Mouse (Mus musculus) stomach, embryonic 16.5 days (tissue): ENCODE results near the gene Fam168a. TPM values are rescaled to one million over a fixed set of nuclear protein-coding genes. Genes with fewer than 3 reads are reported as not detected.
"Not testable (repeated sequence)": the region's sequence is repeated elsewhere in the genome, so short reads cannot be mapped to it uniquely, and the experiment has no call there.

Source experiments
- ATAC-seq: fragments of 200-750 bp; cut with Nextera tagmentation; 2 replicates; pipeline ENCODE4 v1.8.0; 2017; ENCODE audit warnings: moderate number of reproducible peaks, moderate TSS enrichment; ENCODE audit not compliant: insufficient read depth, low FRiP score
- H3K27ac ChIP-seq: fragments of 300-500 bp; sonication (generic); 2 replicates; pipeline ENCODE4 v1.5.1; 2014; ENCODE audit warnings: low read length
- H3K27me3 ChIP-seq: fragments of 300-500 bp; sonication (generic); 2 replicates; pipeline ENCODE4 v1.6.1; 2014; ENCODE audit warnings: low read length, control low read depth, mixed read lengths; ENCODE audit not compliant: control insufficient read depth, insufficient read depth
- H3K36me3 ChIP-seq: fragments of 300-500 bp; sonication (generic); 2 replicates; pipeline ENCODE4 v1.6.1; 2014; ENCODE audit warnings: low read length; ENCODE audit not compliant: control insufficient read depth, insufficient read depth
- H3K4me1 ChIP-seq: fragments of 300-500 bp; sonication (generic); 2 replicates; pipeline ENCODE4 v1.6.1; 2014; ENCODE audit warnings: low read length, control low read depth, mixed read lengths; ENCODE audit not compliant: control insufficient read depth, insufficient read depth
- H3K4me2 ChIP-seq: fragments of 300-500 bp; sonication (generic); 2 replicates; pipeline ENCODE4 v1.6.1; 2014; ENCODE audit warnings: low read depth, low read length, mixed read lengths
- H3K4me3 ChIP-seq: fragments of 300-500 bp; sonication (generic); replicated peaks from 2 replicates; pipeline ENCODE4 v1.5.1; 2014; ENCODE audit warnings: mild to moderate bottlenecking, low read length
- H3K9ac ChIP-seq: fragments of 300-500 bp; sonication (generic); 2 replicates; pipeline ENCODE4 v1.6.1; 2014; ENCODE audit warnings: low read length
- H3K9me3 ChIP-seq: fragments of 300-500 bp; sonication (generic); replicated peaks from 2 replicates; pipeline ENCODE4 v1.6.1; 2016; ENCODE audit warnings: low read length, control low read depth; ENCODE audit not compliant: control insufficient read depth
- WGBS: fragments of 180-500 bp; shearing (Covaris S2); extraction: QIAGEN DNeasy Blood & Tissue Kit; methylation state at CpG from one replicate; pipeline ENCODE4 v1.1.7; 2014; 5-methylcytosine and 5-hydroxymethylcytosine counted together
- polyA plus RNA-seq: library from polyadenylated mRNA; unstranded; fragments of >200 nt; fragmentation: Nextera tagmentation; extraction: Ambion mirVana; gene quantifications from 2 replicates; pipeline ENCODE4 v1.2.1, GENCODE M21; 2015

Gene Fam168a
- polyA plus RNA-seq, 1 experiment from 2014 or later, result 35.7 TPM

GRCm38 (mm10) chr7:100839632-100840402 lies 133.4 kb downstream of the Fam168a start:
- no peak for ATAC-seq
- H3K4me1 ChIP-seq, result peaks cover 3% of the 10 kb centered on the region
- no peak overlapping the region for H3K4me3 ChIP-seq
- no peak overlapping the region for H3K4me2 ChIP-seq
- no peak overlapping the region for H3K27ac ChIP-seq
- H3K36me3 ChIP-seq, result no peaks in the 10 kb centered on the region
- WGBS, result 61% methylated on average over 6 of the region's 6 CpGs
- no peak overlapping the region for H3K9ac ChIP-seq
- no peaks in the 10 kb centered on the region for H3K27me3 ChIP-seq
- H3K9me3 ChIP-seq, result no peaks in the 10 kb centered on the region

DNA sequence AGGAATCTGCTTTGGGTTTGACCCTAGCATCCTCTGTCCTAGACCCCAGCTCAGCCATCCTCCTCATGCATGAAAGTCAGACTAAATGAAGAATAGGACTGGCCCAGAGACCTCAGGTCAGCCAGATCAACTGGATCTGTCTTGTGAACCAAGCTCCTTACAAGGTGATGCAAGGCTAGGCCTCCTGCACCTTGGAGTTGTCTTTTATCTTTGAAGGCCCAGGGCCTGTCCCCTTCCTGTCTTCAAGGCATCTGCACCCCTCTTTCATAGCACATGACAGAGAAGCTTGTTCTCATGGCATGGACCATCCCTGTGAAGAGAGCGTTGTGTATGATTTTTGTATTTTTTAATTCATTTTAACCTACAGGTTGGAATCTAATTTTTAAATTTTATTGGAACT lies 134.5 kb downstream of the Fam168a start:
- no peak overlapping the region for H3K9ac ChIP-seq
- no peaks in the 10 kb centered on the region for H3K9me3 ChIP-seq
- H3K27ac ChIP-seq, result no peak overlapping the region
- H3K4me3 ChIP-seq, result no peak overlapping the region
- H3K4me1 ChIP-seq, result peaks cover 10% of the 10 kb centered on the region
- H3K36me3 ChIP-seq, result no peaks in the 10 kb centered on the region
- WGBS, result 100% methylated on average over 1 of the region's 1 CpGs
- no peak overlapping the region for H3K4me2 ChIP-seq
- no peak for ATAC-seq
- no peaks in the 10 kb centered on the region for H3K27me3 ChIP-seq

DNA sequence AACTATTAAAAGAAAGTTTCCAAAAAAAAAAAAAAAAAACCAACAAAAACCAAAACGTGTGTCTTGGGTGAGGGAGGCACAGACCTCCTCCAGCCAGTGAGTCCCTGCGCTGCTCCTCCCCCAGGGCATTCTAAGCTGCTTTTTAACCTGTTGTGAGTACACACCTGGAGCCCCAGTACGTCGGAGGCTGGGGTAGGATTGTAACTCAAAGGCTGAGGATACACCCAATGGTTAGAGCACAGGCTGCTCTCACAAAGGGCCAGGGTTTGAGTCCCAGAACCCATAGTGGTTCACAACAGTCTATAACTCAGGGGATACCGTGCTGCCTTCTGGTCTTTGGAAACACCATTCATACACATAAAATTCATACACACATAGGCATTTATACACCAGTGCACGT lies 135.2 kb downstream of the Fam168a start:
- 87% methylated on average over 6 of the region's 6 CpGs for WGBS
- no peak overlapping the region for H3K4me2 ChIP-seq
- H3K4me3 ChIP-seq, result no peak overlapping the region
- H3K27me3 ChIP-seq, result no peaks in the 10 kb centered on the region
- H3K36me3 ChIP-seq, result no peaks in the 10 kb centered on the region
- H3K4me1 ChIP-seq, result peaks cover 10% of the 10 kb centered on the region
- no peaks in the 10 kb centered on the region for H3K9me3 ChIP-seq
- H3K9ac ChIP-seq, result no peak overlapping the region
- H3K27ac ChIP-seq, result no peak overlapping the region
- no peak for ATAC-seq

GRCm38 (mm10) chr7:100842175-100842574 lies 135.7 kb downstream of the Fam168a start:
- ATAC-seq, result no peak
- 93% methylated on average over 5 of the region's 5 CpGs for WGBS
- H3K9ac ChIP-seq, result no peak overlapping the region
- H3K4me1 ChIP-seq, result peaks cover 10% of the 10 kb centered on the region
- no peak overlapping the region for H3K4me2 ChIP-seq
- H3K27me3 ChIP-seq, result no peaks in the 10 kb centered on the region
- H3K36me3 ChIP-seq, result no peaks in the 10 kb centered on the region
- no peaks in the 10 kb centered on the region for H3K9me3 ChIP-seq
- no peak overlapping the region for H3K27ac ChIP-seq
- H3K4me3 ChIP-seq, result no peak overlapping the region

DNA sequence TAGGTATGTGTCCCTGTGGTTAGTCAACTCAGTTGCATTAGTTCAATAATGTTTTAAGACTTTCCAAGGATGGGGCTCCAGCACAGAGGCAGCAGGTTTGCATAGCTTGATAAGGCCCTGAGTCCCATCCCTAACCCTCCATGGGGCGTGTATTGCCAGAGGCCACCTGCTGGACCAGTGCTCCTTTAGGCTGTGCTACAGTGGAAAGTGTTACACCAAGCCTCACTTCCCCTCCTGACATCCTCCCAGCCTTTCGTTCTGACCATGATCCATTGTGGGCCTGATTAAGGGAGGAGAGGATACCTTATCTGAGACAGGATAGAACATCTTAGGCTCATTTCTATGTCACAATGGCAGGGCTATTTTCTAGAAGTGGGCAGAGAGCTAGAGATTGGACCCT lies 137.4 kb downstream of the Fam168a start:
- no peak overlapping the region for H3K27ac ChIP-seq
- H3K27me3 ChIP-seq, result no peaks in the 10 kb centered on the region
- WGBS, result 83% methylated on average over 2 of the region's 2 CpGs
- H3K9me3 ChIP-seq, result no peaks in the 10 kb centered on the region
- H3K4me3 ChIP-seq, result no peak overlapping the region
- no peak overlapping the region for H3K9ac ChIP-seq
- no peak; the same call in 1 of the 2 replicates for ATAC-seq
- H3K4me2 ChIP-seq, result no peak overlapping the region
- H3K36me3 ChIP-seq, result no peaks in the 10 kb centered on the region
- H3K4me1 ChIP-seq, result peaks cover 10% of the 10 kb centered on the region

- Histone ChIP-seq H3K9me3 (no peaks in the 10 kb centered on the region), H3K36me3 (no peaks in the 10 kb centered on the region), H3K4me1 (peaks cover 10% of the 10 kb centered on the region), H3K4me2 (no peak overlapping the region), H3K27ac (peak overlapping the region; percentile 78), H3K4me3 (no peak overlapping the region), H3K9ac (no peak overlapping the region), H3K27me3 (no peaks in the 10 kb centered on the region)
- ATAC-seq, result peak; percentile 59; the same call in 1 of the 2 replicates
- 54% methylated on average over 2 of the region's 2 CpGs for WGBS
These were observed 138.1 kb downstream of the Fam168a start for GRCm38 (mm10) chr7:100844385-100845025.

DNA sequence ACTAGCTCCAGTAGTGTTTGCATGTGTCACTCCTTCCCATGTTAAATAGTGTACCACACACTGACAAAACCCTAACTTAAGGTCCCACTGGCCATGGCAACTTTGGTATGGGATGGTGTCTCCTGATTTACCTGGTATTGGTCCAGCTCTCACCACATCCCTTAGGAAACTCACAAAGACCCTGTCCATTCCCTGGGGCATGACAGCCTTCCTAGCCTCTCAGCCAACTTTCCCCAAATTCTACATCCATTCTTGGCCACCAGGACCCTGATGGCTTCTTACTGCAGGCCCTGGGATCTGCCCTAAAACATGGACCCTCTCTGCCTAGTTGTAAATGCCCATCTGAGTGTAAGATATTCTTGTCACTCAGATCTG lies 138.6 kb downstream of the Fam168a start:
- Histone ChIP-seq H3K4me2 (no peak overlapping the region), H3K27me3 (no peaks in the 10 kb centered on the region), H3K4me1 (peaks cover 10% of the 10 kb centered on the region), H3K27ac (peak overlapping the region; percentile 78), H3K9me3 (no peaks in the 10 kb centered on the region), H3K4me3 (no peak overlapping the region), H3K9ac (no peak overlapping the region), H3K36me3 (no peaks in the 10 kb centered on the region)
- ATAC-seq, result no peak

- Histone ChIP-seq H3K4me2 (no peak overlapping the region), H3K4me1 (peaks cover 10% of the 10 kb centered on the region), H3K27ac (peak overlapping the region; percentile 78), H3K27me3 (no peaks in the 10 kb centered on the region), H3K9ac (no peak overlapping the region), H3K36me3 (no peaks in the 10 kb centered on the region), H3K4me3 (no peak overlapping the region), H3K9me3 (no peaks in the 10 kb centered on the region)
- peak; percentile 67 for ATAC-seq
- 16% methylated on average over 1 of the region's 1 CpGs for WGBS
These were observed 139.0 kb downstream of the Fam168a start for GRCm38 (mm10) chr7:100845412-100845811.

GRCm38 (mm10) chr7:100846033-100846432 lies 139.6 kb downstream of the Fam168a start:
- not testable (repeated sequence) for H3K4me3 ChIP-seq, H3K4me2 ChIP-seq, H3K9ac ChIP-seq, H3K27me3 ChIP-seq, H3K36me3 ChIP-seq, H3K9me3 ChIP-seq, H3K27ac ChIP-seq, ATAC-seq
- peaks cover 10% of the 10 kb centered on the region for H3K4me1 ChIP-seq
- WGBS, result 58% methylated on average over 7 of the region's 7 CpGs
